Mouse (Mus musculus) spleen, adult 18-20 months (tissue): Measurements from ENCODE around the gene Prpsap1.
"Not testable (repeated sequence)": the region's sequence is repeated elsewhere in the genome, so short reads cannot be mapped to it uniquely, and the experiment has no call there.

ENCODE experiments used
- DNase-seq, 2 experiments: peaks; one replicate each; pipeline ENCODE4 v3.0.0; 2022; ENCODE audit warnings: mixed read lengths in 2 of 2

Gene Prpsap1

GRCm38 (mm10) chr11:116484261-116484660 is 9.7 kb downstream of the Prpsap1 start:
- DNase-seq = no peak

- DNase-seq = no peak
Measured at GRCm38 (mm10) chr11:116481776-116482175, 12.2 kb downstream of the Prpsap1 start.

GRCm38 (mm10) chr11:116480975-116481374 is 13.0 kb downstream of the Prpsap1 start:
- DNase-seq = no peak

- DNase-seq = no peak
Measured at GRCm38 (mm10) chr11:116479832-116480231, 14.2 kb downstream of the Prpsap1 start.

GRCm38 (mm10) chr11:116478978-116479377 is 15.0 kb downstream of the Prpsap1 start:
- DNase-seq = no peak

GRCm38 (mm10) chr11:116477160-116477759 is 16.7 kb downstream of the Prpsap1 start:
- DNase-seq = no peak

GRCm38 (mm10) chr11:116476696-116477095 is 17.3 kb downstream of the Prpsap1 start:
- no peak for DNase-seq

GRCm38 (mm10) chr11:116476041-116476440 is 18.0 kb downstream of the Prpsap1 start:
- DNase-seq = no peak

GRCm38 (mm10) chr11:116472275-116472674 is 21.7 kb downstream of the Prpsap1 start:
- DNase-seq = no peak

- no peak for DNase-seq
Measured at GRCm38 (mm10) chr11:116470896-116471295, 23.1 kb downstream of the Prpsap1 start.

GRCm38 (mm10) chr11:116470249-116470648 is 23.8 kb downstream of the Prpsap1 start:
- DNase-seq = no peak

- not testable (repeated sequence) for DNase-seq
Measured at GRCm38 (mm10) chr11:116468338-116468737, 25.7 kb downstream of the Prpsap1 start.

- no peak for DNase-seq
Measured at GRCm38 (mm10) chr11:116466141-116466540, 27.9 kb downstream of the Prpsap1 start, which contains the start of gene Qrich2. Qrich2 (minus strand) TSS chr11:116466241.

GRCm38 (mm10) chr11:116463833-116464232 is 30.2 kb downstream of the Prpsap1 start:
- peak; percentile 62 to 78 for DNase-seq

GRCm38 (mm10) chr11:116463338-116463737 is 30.7 kb downstream of the Prpsap1 start:
- no peak for DNase-seq

- DNase-seq = no peak
Measured at GRCm38 (mm10) chr11:116459786-116460185, 34.2 kb downstream of the Prpsap1 start.

- no peak for DNase-seq
Measured at GRCm38 (mm10) chr11:116456234-116456633, 37.8 kb downstream of the Prpsap1 start.

- DNase-seq = no peak
Measured at GRCm38 (mm10) chr11:116453889-116454288, 40.1 kb downstream of the Prpsap1 start.

- no peak for DNase-seq
Measured at GRCm38 (mm10) chr11:116449341-116449740, 44.7 kb downstream of the Prpsap1 start.

GRCm38 (mm10) chr11:116447822-116448221 is 46.2 kb downstream of the Prpsap1 start:
- DNase-seq = no peak

- no peak for DNase-seq
Measured at GRCm38 (mm10) chr11:116446308-116446887, 47.6 kb downstream of the Prpsap1 start.

- peak; percentile 79 to 94 for DNase-seq
Measured at GRCm38 (mm10) chr11:116445596-116446307, 48.2 kb downstream of the Prpsap1 start.

GRCm38 (mm10) chr11:116443935-116444334 is 50.1 kb downstream of the Prpsap1 start:
- DNase-seq = no peak

GRCm38 (mm10) chr11:116443311-116443710 is 50.7 kb downstream of the Prpsap1 start:
- no peak for DNase-seq
